ENCODE assay signal across 28 mouse cellular contexts in the genomic region with DNA sequence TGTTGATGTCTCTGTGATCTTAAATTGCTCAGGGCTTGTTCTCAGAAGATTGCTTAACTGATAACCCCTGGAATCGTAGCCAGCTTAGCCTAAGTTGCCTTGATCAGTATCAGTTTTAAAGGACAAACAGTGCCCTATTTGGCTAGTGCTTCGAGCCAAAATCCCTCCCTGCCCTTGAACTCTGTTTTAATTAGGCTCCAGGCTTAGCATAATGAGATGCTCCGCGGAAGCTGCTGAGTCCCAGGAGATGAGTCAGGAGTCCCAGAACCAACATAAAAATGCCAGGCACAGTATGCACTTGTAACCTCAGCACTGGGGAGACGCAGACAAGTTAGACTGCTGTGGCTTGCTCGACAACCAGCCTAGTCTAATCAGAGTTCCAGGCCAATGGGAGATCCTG. TPM values are rescaled to one million over a fixed set of nuclear protein-coding genes. Genes with fewer than 3 reads are reported as not detected.
DNase-seq lines count a peak whose midpoint lies in the region; ATAC-seq and TF ChIP-seq lines count a peak whose summit lies in the region.
"Had no signal": no experiment of that assay in that cellular context is flagged by ENCODE, and none has a peak within 500 bp of the region (broad histone marks: within the 10 kb centered on the region; RNA-seq: fewer than 3 reads in every experiment).

No protein-coding gene starts in this region.

- no peak overlapping the region for H3K4me2 ChIP-seq in liver, embryonic 11.5 days
- no peak overlapping the region for H3K4me2 ChIP-seq in embryonic facial prominence, embryonic 13.5 days
- H3K4me2 ChIP-seq: forebrain, embryonic 15.5 days; heart, embryonic 11.5 days; limb, embryonic 15.5 days; stomach, embryonic 15.5 days had no signal

- no peak overlapping the region for H3K9ac ChIP-seq in liver, adult 2 months (ENCODE audit: low read depth, low read length)
- no peak overlapping the region for H3K9ac ChIP-seq in liver, embryonic 11.5 days (ENCODE audit: low read depth, low read length)
- no peak overlapping the region for H3K9ac ChIP-seq in embryonic facial prominence, embryonic 13.5 days
- H3K9ac ChIP-seq: forebrain, embryonic 15.5 days; limb, embryonic 15.5 days; liver, postnatal 0 days; stomach, embryonic 15.5 days had no signal

- H3K36me3 ChIP-seq in liver, adult 2 months (ENCODE audit: control insufficient read depth, insufficient read depth, low read length) = no peaks in the 10 kb centered on the region
- H3K36me3 ChIP-seq in liver, embryonic 11.5 days (ENCODE audit: control insufficient read depth, insufficient read depth, low read length) = no peaks in the 10 kb centered on the region
- H3K36me3 ChIP-seq in embryonic facial prominence, embryonic 13.5 days = peaks cover 29% of the 10 kb centered on the region
- H3K36me3 ChIP-seq: forebrain, embryonic 15.5 days had no signal

- peak; percentile 32 for DNase-seq in liver, adult 2 months (ENCODE audit: extremely low read depth, low read depth, low spot score)
- no peak for DNase-seq in liver, embryonic 11.5 days (ENCODE audit: low spot score)
- peak; percentile 88 for DNase-seq in MN1 (ENCODE audit: low spot score)
- peak; percentile 83 for DNase-seq in adrenal gland, adult 8-10 months
- DNase-seq in left cerebral cortex, adult 18-20 months (ENCODE audit: low spot score in 2 of 2) = no peak
- DNase-seq in kidney, postnatal 10 days = no peak
- no peak for DNase-seq in gastrocnemius, adult 8-10 months (ENCODE audit: low spot score in 2 of 2)
- DNase-seq: cerebellum, postnatal 10 days; heart, postnatal 10 days; kidney, adult 18-20 months; layer of hippocampus, postnatal 36 days; liver, postnatal 0 days; lung, postnatal 36 days; retina, postnatal 1 day had no signal

- H3K4me1 ChIP-seq in liver, adult 2 months (ENCODE audit: control insufficient read depth, insufficient read depth, low read length) = peaks cover 2% of the 10 kb centered on the region; the same call in 1 of the 2 replicates
- H3K4me1 ChIP-seq in liver, embryonic 11.5 days (replicated peaks; ENCODE audit: control insufficient read depth, insufficient read depth, low read length) = no peaks in the 10 kb centered on the region
- peaks cover 13% of the 10 kb centered on the region; the same call in 1 of the 2 replicates for H3K4me1 ChIP-seq in embryonic facial prominence, embryonic 13.5 days
- H3K4me1 ChIP-seq: forebrain, embryonic 15.5 days; stomach, embryonic 15.5 days had no signal

- no peaks in the 10 kb centered on the region for H3K79me2 ChIP-seq in liver, adult 2 months (ENCODE audit: control insufficient read depth, insufficient read depth, low read length)

- no peaks in the 10 kb centered on the region for H3K27me3 ChIP-seq in liver, adult 2 months (ENCODE audit: control insufficient read depth, insufficient read depth, low read length)
- H3K27me3 ChIP-seq in liver, embryonic 11.5 days (replicated peaks; ENCODE audit: control insufficient read depth, insufficient read depth, low read length) = no peaks in the 10 kb centered on the region
- H3K27me3 ChIP-seq in embryonic facial prominence, embryonic 13.5 days = no peaks in the 10 kb centered on the region
- H3K27me3 ChIP-seq: CH12.LX; forebrain, embryonic 15.5 days; limb, embryonic 15.5 days; stomach, embryonic 15.5 days had no signal

- H3K9me3 ChIP-seq in liver, embryonic 11.5 days (ENCODE audit: control insufficient read depth, low read length) = no peaks in the 10 kb centered on the region
- no peaks in the 10 kb centered on the region for H3K9me3 ChIP-seq in embryonic facial prominence, embryonic 13.5 days
- H3K9me3 ChIP-seq: forebrain, embryonic 15.5 days; limb, embryonic 15.5 days; stomach, embryonic 15.5 days had no signal

- no peak for TF ChIP-seq CTCF in liver, adult 2 months (IDR thresholded peaks at IDR 0.05; ENCODE audit: low read depth, low read length)

- no peak for ATAC-seq in liver, embryonic 11.5 days (replicated peaks; ENCODE audit: low FRiP score)
- no peak for ATAC-seq in embryonic facial prominence, embryonic 13.5 days (ENCODE audit: insufficient number of reproducible peaks, insufficient read depth, low FRiP score, low TSS enrichment, low read depth)
- ATAC-seq: forebrain, embryonic 15.5 days; liver, postnatal 0 days had no signal

- no peak for TF ChIP-seq POLR2A in liver, adult 2 months (IDR thresholded peaks at IDR 0.05; ENCODE audit: extremely low read depth, insufficient read depth, low read length)

- WGBS in liver, adult 2 months = 29% methylated on average over 6 of the region's 6 CpGs
- WGBS in liver, embryonic 11.5 days = 55% methylated on average over 6 of the region's 6 CpGs
- 26% methylated on average over 6 of the region's 6 CpGs for WGBS in embryonic facial prominence, embryonic 13.5 days

- H3K27ac ChIP-seq in liver, adult 2 months (replicated peaks; ENCODE audit: insufficient read depth, low read depth, low read length) = no peak overlapping the region
- H3K27ac ChIP-seq in liver, embryonic 11.5 days (ENCODE audit: low read depth, low read length) = no peak overlapping the region
- peak overlapping the region; percentile 28; the same call in 1 of the 2 replicates for H3K27ac ChIP-seq in embryonic facial prominence, embryonic 13.5 days
- H3K27ac ChIP-seq: forebrain, embryonic 15.5 days; kidney, postnatal 0 days; layer of hippocampus, adult 2 months; limb, embryonic 15.5 days; stomach, embryonic 15.5 days had no signal

- H3K4me3 ChIP-seq in liver, adult 2 months (ENCODE audit: insufficient read depth, low read depth, low read length) = no peak overlapping the region
- no peak overlapping the region for H3K4me3 ChIP-seq in liver, embryonic 11.5 days (ENCODE audit: low read depth, low read length)
- H3K4me3 ChIP-seq in embryonic facial prominence, embryonic 13.5 days = no peak overlapping the region
- H3K4me3 ChIP-seq: erythroblast, embryonic 14.5 days; forebrain, embryonic 15.5 days; layer of hippocampus, adult 2 months; limb, embryonic 15.5 days; stomach, embryonic 15.5 days had no signal

RNA-seq across cellular contexts. Expression of a gene that starts 15.4 kb away (rescaled TPM):
- 3.0 and 3.5 TPM in 2 replicates for total RNA-seq in liver, adult 2 months (2014; rRNA removed)
- polyA plus RNA-seq in liver, adult 2 months (2012; rRNA removed) = 1.8 and 3.2 TPM in 2 replicates
- 5.7 and 7.7 TPM in 2 replicates for polyA plus RNA-seq in liver, embryonic 11.5 days (2014; fragmentation: Nextera tagmentation; extraction: Ambion mirVana)
- 100 to 1,000 TPM in 3 of 4 experiments, 10 to 100 TPM in 1; 95.7 to 156 (median 129) TPM for total RNA-seq in adrenal gland, adult 8-10 months (2022)
- polyA plus RNA-seq in embryonic facial prominence, embryonic 13.5 days (2015; fragmentation: Nextera tagmentation; extraction: Ambion mirVana) = 26.6 and 29.0 TPM in 2 replicates
- 10 to 100 TPM; 12.9 to 14.1 TPM for total RNA-seq in left cerebral cortex, adult 18-20 months (2021)
- total RNA-seq in gastrocnemius, adult 8-10 months (2022) = 10 to 100 TPM in 3 of 4 experiments, 1 to 10 TPM in 1; 9.0 to 14.5 (median 12.6) TPM
- total RNA-seq: CH12.LX, MEL had no signal
- polyA plus RNA-seq: erythroblast, embryonic 14.5 days had no signal

RNA-seq across cellular contexts. Expression of a gene that starts 22.4 kb away (rescaled TPM):
- total RNA-seq in liver, adult 2 months (2014; rRNA removed) = not detected in 2 replicates
- not detected in 2 replicates for polyA plus RNA-seq in liver, adult 2 months (2012; rRNA removed)
- not detected in 2 replicates for polyA plus RNA-seq in liver, embryonic 11.5 days (2014; fragmentation: Nextera tagmentation; extraction: Ambion mirVana)
- total RNA-seq in adrenal gland, adult 8-10 months (2022) = under 1 TPM in 3 of 4 experiments, not detected in 1; 0.06 to 0.11 (median 0.06) TPM
- not detected in 2 replicates for polyA plus RNA-seq in embryonic facial prominence, embryonic 13.5 days (2015; fragmentation: Nextera tagmentation; extraction: Ambion mirVana)
- total RNA-seq in left cerebral cortex, adult 18-20 months (2021) = under 1 TPM; 0.12 to 0.19 TPM
- total RNA-seq in gastrocnemius, adult 8-10 months (2022) = under 1 TPM; 0.02 to 0.08 (median 0.04) TPM
- total RNA-seq: CH12.LX; MEL; neutrophil, adult 5-6 weeks had no signal
- polyA plus RNA-seq: heart, embryonic 11.5 days; limb, embryonic 15.5 days; liver, postnatal 0 days had no signal

RNA-seq across cellular contexts. Expression of a gene that starts 27.6 kb away (rescaled TPM):
- total RNA-seq in liver, adult 2 months (2014; rRNA removed) = not detected in 2 replicates
- polyA plus RNA-seq in liver, adult 2 months (2012; rRNA removed) = not detected in 2 replicates
- not detected in 2 replicates for polyA plus RNA-seq in liver, embryonic 11.5 days (2014; fragmentation: Nextera tagmentation; extraction: Ambion mirVana)
- not detected for total RNA-seq in adrenal gland, adult 8-10 months (2022)
- not detected in 2 replicates for polyA plus RNA-seq in embryonic facial prominence, embryonic 13.5 days (2015; fragmentation: Nextera tagmentation; extraction: Ambion mirVana)
- under 1 TPM in 1 of 2 experiments, not detected in 1; 0.30 TPM for total RNA-seq in left cerebral cortex, adult 18-20 months (2021)
- total RNA-seq in gastrocnemius, adult 8-10 months (2022) = under 1 TPM in 3 of 4 experiments, not detected in 1; 0.20 to 0.31 (median 0.29) TPM
- total RNA-seq: layer of hippocampus, postnatal 36 days; MEL; neutrophil, adult 5-6 weeks had no signal
- polyA plus RNA-seq: erythroblast, embryonic 14.5 days; forebrain, embryonic 15.5 days; gonadal fat pad, adult 2 months; hindbrain, embryonic 11.5 days; kidney, postnatal 0 days; liver, postnatal 0 days; stomach, embryonic 15.5 days; urinary bladder, adult 2 months had no signal

RNA-seq across cellular contexts. Expression of a gene that starts 56.1 kb away (rescaled TPM):
- 36.0 and 40.0 TPM in 2 replicates for total RNA-seq in liver, adult 2 months (2014; rRNA removed)
- polyA plus RNA-seq in liver, adult 2 months (2012; rRNA removed) = 15.8 and 17.0 TPM in 2 replicates
- 1.2 and 1.9 TPM in 2 replicates for polyA plus RNA-seq in liver, embryonic 11.5 days (2014; fragmentation: Nextera tagmentation; extraction: Ambion mirVana)
- total RNA-seq in adrenal gland, adult 8-10 months (2022) = under 1 TPM; 0.07 to 0.49 (median 0.37) TPM
- polyA plus RNA-seq in embryonic facial prominence, embryonic 13.5 days (2015; fragmentation: Nextera tagmentation; extraction: Ambion mirVana) = 0.06 and 0.15 TPM in 2 replicates
- under 1 TPM; 0.21 to 0.40 TPM for total RNA-seq in left cerebral cortex, adult 18-20 months (2021)
- under 1 TPM in 2 of 4 experiments, not detected in 2; 0.11 to 0.18 TPM for total RNA-seq in gastrocnemius, adult 8-10 months (2022)
- total RNA-seq: CH12.LX; MEL; neutrophil, adult 5-6 weeks had no signal
- polyA plus RNA-seq: erythroblast, embryonic 14.5 days; limb, embryonic 15.5 days; urinary bladder, adult 2 months had no signal

Comparison
In these comparisons a context has a peak if more than half of its experiments do, and no peak if none do; other contexts are left out.
1. DNase-seq: peak in liver, adult 2 months (single experiment), MN1 (single experiment) and adrenal gland, adult 8-10 months (single experiment); none in liver, embryonic 11.5 days (single experiment), left cerebral cortex, adult 18-20 months (0 of 2), kidney, postnatal 10 days (single experiment) and gastrocnemius, adult 8-10 months (0 of 2).
2. RNA of a gene that starts 15.4 kb away (total RNA-seq): 95.7 to 156 TPM in adrenal gland, adult 8-10 months; 12.9 to 14.1 TPM in left cerebral cortex, adult 18-20 months, 9.0 to 14.5 TPM in gastrocnemius, adult 8-10 months and 3.0 to 3.5 TPM in liver, adult 2 months; every median in the first group is over 4 times any median in the second.